ENCODE assay signal across 12 mouse cellular contexts in the genomic region with DNA sequence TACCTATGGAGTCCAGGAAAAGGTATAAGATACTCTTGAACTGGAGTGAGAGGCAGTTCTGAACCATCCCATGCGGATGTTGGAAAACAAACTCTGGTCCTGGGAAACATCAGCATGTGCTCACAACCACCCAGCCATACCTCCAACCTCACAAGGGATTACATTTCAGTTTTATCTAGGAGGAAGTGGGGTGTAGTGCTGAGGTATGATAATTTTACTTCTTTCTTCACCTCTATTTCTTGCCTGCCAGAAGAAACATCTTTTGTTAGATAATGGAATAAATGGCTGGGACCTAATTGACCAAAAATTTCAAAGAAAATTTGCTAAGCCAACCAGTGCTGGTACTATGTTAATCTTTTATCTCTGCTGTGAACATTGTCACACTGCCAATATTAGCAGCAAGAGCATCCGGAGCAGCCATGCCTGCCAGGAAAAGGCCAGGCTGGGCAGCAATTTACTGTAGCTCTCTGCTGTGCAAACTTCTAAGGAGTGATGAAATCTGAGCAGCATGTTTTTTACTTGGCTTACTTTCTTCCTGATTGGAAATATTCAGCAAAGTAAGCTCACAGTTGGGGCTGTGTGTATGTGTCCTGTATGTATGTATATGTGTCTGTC. TPM values are rescaled to one million over a fixed set of nuclear protein-coding genes. Genes with fewer than 3 reads are reported as not detected.
DNase-seq lines count a peak whose midpoint lies in the region; ATAC-seq lines count a peak whose summit lies in the region.
"Had no signal": no experiment of that assay in that cellular context is flagged by ENCODE, and none has a peak within 500 bp of the region (broad histone marks: within the 10 kb centered on the region; RNA-seq: fewer than 3 reads in every experiment).

No protein-coding gene starts in this region.

- H3K9ac ChIP-seq in embryonic facial prominence, embryonic 14.5 days (ENCODE audit: low read depth, low read length): no peak overlapping the region
- H3K9ac ChIP-seq in liver, embryonic 15.5 days: no peak overlapping the region
- no peak overlapping the region for H3K9ac ChIP-seq in forebrain, embryonic 16.5 days (replicated peaks; ENCODE audit: low read depth, low read length)
- H3K9ac ChIP-seq: embryonic facial prominence, embryonic 15.5 days had no signal

- peak; percentile 54 for DNase-seq in embryonic facial prominence, embryonic 14.5 days (ENCODE audit: low spot score)
- no peak for DNase-seq in embryonic facial prominence, embryonic 10.5 days (ENCODE audit: low spot score)
- DNase-seq in liver: no peak
- peak; percentile 54 for DNase-seq in lung, postnatal 10 days
- DNase-seq in layer of hippocampus, postnatal 25 days (ENCODE audit: extremely low spot score in 1 of 2, low spot score in 1 of 2): no peak
- no peak for DNase-seq in thymus, postnatal 14 days
- DNase-seq: spleen, adult 18-20 months had no signal

- no peaks in the 10 kb centered on the region for H3K4me1 ChIP-seq in embryonic facial prominence, embryonic 14.5 days (ENCODE audit: control insufficient read depth, insufficient read depth, low read length)
- H3K4me1 ChIP-seq in embryonic facial prominence, embryonic 10.5 days: no peaks in the 10 kb centered on the region
- H3K4me1 ChIP-seq in liver, embryonic 15.5 days (replicated peaks): 0 out of 2 replicates have a peak, but pooled peaks cover 5% of the 10 kb centered on the region
- H3K4me1 ChIP-seq in forebrain, embryonic 16.5 days (replicated peaks; ENCODE audit: control insufficient read depth, insufficient read depth, low read length): no peaks in the 10 kb centered on the region
- H3K4me1 ChIP-seq: embryonic facial prominence, embryonic 15.5 days had no signal

- H3K27ac ChIP-seq in embryonic facial prominence, embryonic 14.5 days (replicated peaks; ENCODE audit: low read depth, low read length): no peak overlapping the region
- no peak overlapping the region for H3K27ac ChIP-seq in embryonic facial prominence, embryonic 10.5 days (replicated peaks)
- no peak overlapping the region for H3K27ac ChIP-seq in liver, embryonic 15.5 days (replicated peaks)
- H3K27ac ChIP-seq in forebrain, embryonic 16.5 days (ENCODE audit: low read length): no peak overlapping the region
- H3K27ac ChIP-seq: embryonic facial prominence, embryonic 15.5 days had no signal

- H3K9me3 ChIP-seq in embryonic facial prominence, embryonic 14.5 days (ENCODE audit: control insufficient read depth, low read length): no peaks in the 10 kb centered on the region
- 0 out of 2 replicates have a peak, but pooled peaks cover 3% of the 10 kb centered on the region for H3K9me3 ChIP-seq in embryonic facial prominence, embryonic 10.5 days
- H3K9me3 ChIP-seq in liver, embryonic 15.5 days (replicated peaks): no peaks in the 10 kb centered on the region
- H3K9me3 ChIP-seq in forebrain, embryonic 16.5 days (ENCODE audit: control insufficient read depth, low read length): no peaks in the 10 kb centered on the region
- H3K9me3 ChIP-seq: embryonic facial prominence, embryonic 15.5 days had no signal

- peak; percentile 12; the same call in 1 of the 2 replicates for ATAC-seq in embryonic facial prominence, embryonic 14.5 days (ENCODE audit: low read depth)
- peak; percentile 18; the same call in 1 of the 2 replicates for ATAC-seq in liver, embryonic 15.5 days (ENCODE audit: insufficient read depth)
- ATAC-seq in forebrain, embryonic 16.5 days: peak; percentile 47; the same call in 1 of the 2 replicates

- H3K36me3 ChIP-seq in embryonic facial prominence, embryonic 14.5 days (ENCODE audit: control insufficient read depth, insufficient read depth, low read length): no peaks in the 10 kb centered on the region
- no peaks in the 10 kb centered on the region for H3K36me3 ChIP-seq in embryonic facial prominence, embryonic 10.5 days (replicated peaks)
- H3K36me3 ChIP-seq in liver, embryonic 15.5 days (replicated peaks): no peaks in the 10 kb centered on the region
- H3K36me3 ChIP-seq in forebrain, embryonic 16.5 days (ENCODE audit: control insufficient read depth, insufficient read depth): no peaks in the 10 kb centered on the region
- H3K36me3 ChIP-seq: embryonic facial prominence, embryonic 15.5 days had no signal

- no peak overlapping the region for H3K4me3 ChIP-seq in embryonic facial prominence, embryonic 14.5 days (ENCODE audit: low read depth, low read length)
- H3K4me3 ChIP-seq in embryonic facial prominence, embryonic 10.5 days: no peak overlapping the region
- H3K4me3 ChIP-seq in liver, embryonic 15.5 days (replicated peaks): no peak overlapping the region
- no peak overlapping the region for H3K4me3 ChIP-seq in forebrain, embryonic 16.5 days (replicated peaks; ENCODE audit: low read length)
- H3K4me3 ChIP-seq: embryonic facial prominence, embryonic 15.5 days had no signal

- 44% methylated on average over 2 of the region's 2 CpGs for WGBS in embryonic facial prominence, embryonic 14.5 days
- 81% methylated on average over 2 of the region's 2 CpGs for WGBS in embryonic facial prominence, embryonic 10.5 days
- whole genome bisulfite sequencing in liver, embryonic 15.5 days (ENCODE audit: insufficient replicate concordance): 31% methylated on average over 2 of the region's 2 CpGs
- WGBS in forebrain, embryonic 16.5 days: 49% methylated on average over 2 of the region's 2 CpGs

- H3K27me3 ChIP-seq in embryonic facial prominence, embryonic 14.5 days (replicated peaks; ENCODE audit: control insufficient read depth, insufficient read depth, low read length): no peaks in the 10 kb centered on the region
- no peaks in the 10 kb centered on the region for H3K27me3 ChIP-seq in embryonic facial prominence, embryonic 10.5 days (replicated peaks; ENCODE audit: low read depth, poor library complexity, severe bottlenecking)
- H3K27me3 ChIP-seq in liver, embryonic 15.5 days: peaks cover 5% of the 10 kb centered on the region; the same call in 1 of the 2 replicates
- H3K27me3 ChIP-seq in forebrain, embryonic 16.5 days (replicated peaks; ENCODE audit: control insufficient read depth, insufficient read depth, low read length): no peaks in the 10 kb centered on the region
- H3K27me3 ChIP-seq: embryonic facial prominence, embryonic 15.5 days had no signal

- H3K4me2 ChIP-seq in embryonic facial prominence, embryonic 14.5 days (ENCODE audit: low read depth, low read length): no peak overlapping the region
- H3K4me2 ChIP-seq in liver, embryonic 15.5 days: no peak overlapping the region
- no peak overlapping the region for H3K4me2 ChIP-seq in forebrain, embryonic 16.5 days (ENCODE audit: low read length)
- H3K4me2 ChIP-seq: embryonic facial prominence, embryonic 15.5 days had no signal

RNA-seq across cellular contexts. Expression of a gene that starts 6.3 kb away (rescaled TPM):
- 1.3 TPM in 2 replicates for polyA plus RNA-seq in embryonic facial prominence, embryonic 14.5 days (2014; fragmentation: Nextera tagmentation; extraction: Ambion mirVana)
- polyA plus RNA-seq in embryonic facial prominence, embryonic 10.5 days (2016; fragmentation: Nextera tagmentation; extraction: Ambion mirVana): 0.10 TPM in 1 of 2 replicates, not detected in the other
- polyA plus RNA-seq in liver, embryonic 15.5 days (2015; fragmentation: Nextera tagmentation; extraction: Ambion mirVana): 2.7 and 3.1 TPM in 2 replicates
- 0.17 TPM in 1 of 2 replicates, not detected in the other for polyA plus RNA-seq in forebrain, embryonic 16.5 days (2015; fragmentation: Nextera tagmentation; extraction: Ambion mirVana)
- total RNA-seq in layer of hippocampus, postnatal 25 days (2021): under 1 TPM in 1 of 2 experiments, not detected in 1; 0.32 TPM
- polyA plus RNA-seq: neural tube, embryonic 11.5 days had no signal

RNA-seq across cellular contexts. Expression of a gene that starts 18.9 kb away (rescaled TPM):
- polyA plus RNA-seq in embryonic facial prominence, embryonic 14.5 days (2014; fragmentation: Nextera tagmentation; extraction: Ambion mirVana): 0.18 TPM in 1 of 2 replicates, not detected in the other
- not detected in 2 replicates for polyA plus RNA-seq in embryonic facial prominence, embryonic 10.5 days (2016; fragmentation: Nextera tagmentation; extraction: Ambion mirVana)
- polyA plus RNA-seq in liver, embryonic 15.5 days (2015; fragmentation: Nextera tagmentation; extraction: Ambion mirVana): not detected in 2 replicates
- polyA plus RNA-seq in forebrain, embryonic 16.5 days (2015; fragmentation: Nextera tagmentation; extraction: Ambion mirVana): not detected in 2 replicates
- not detected for total RNA-seq in layer of hippocampus, postnatal 25 days (2021)
- total RNA-seq: layer of hippocampus, adult 8-10 months had no signal
- polyA plus RNA-seq: embryonic facial prominence, embryonic 15.5 days; neural tube, embryonic 11.5 days had no signal

RNA-seq across cellular contexts. Expression of a gene that starts 46.2 kb away (rescaled TPM):
- polyA plus RNA-seq in embryonic facial prominence, embryonic 14.5 days (2014; fragmentation: Nextera tagmentation; extraction: Ambion mirVana): 43.1 and 47.7 TPM in 2 replicates
- polyA plus RNA-seq in embryonic facial prominence, embryonic 10.5 days (2016; fragmentation: Nextera tagmentation; extraction: Ambion mirVana): 53.2 and 58.7 TPM in 2 replicates
- polyA plus RNA-seq in liver, embryonic 15.5 days (2015; fragmentation: Nextera tagmentation; extraction: Ambion mirVana): 5.3 and 6.7 TPM in 2 replicates
- polyA plus RNA-seq in forebrain, embryonic 16.5 days (2015; fragmentation: Nextera tagmentation; extraction: Ambion mirVana): 58.7 and 62.8 TPM in 2 replicates
- total RNA-seq in layer of hippocampus, postnatal 25 days (2021): 10 to 100 TPM; 13.7 to 15.8 TPM

Comparison
In these comparisons a context has a peak if more than half of its experiments do, and no peak if none do; other contexts are left out.
1. DNase-seq: peak in embryonic facial prominence, embryonic 14.5 days (single experiment) and lung, postnatal 10 days (single experiment); none in embryonic facial prominence, embryonic 10.5 days (single experiment), liver (single experiment), layer of hippocampus, postnatal 25 days (0 of 2) and thymus, postnatal 14 days (single experiment).
2. Peak in every context shown above with its lines, with median percentiles within 50 percentile points of each other: ATAC-seq.